Mouse (Mus musculus): Measurements from ENCODE around the gene Hhipl1.

Hhipl1 gene

GRCm38 (mm10) chr12:108278221-108278918 lies 27.7 kb upstream of the Hhipl1 start:
- no peak for DNase-seq (ENCODE audit: low read depth)

- no peak for DNase-seq (ENCODE audit: low read depth)
Measured at GRCm38 (mm10) chr12:108284455-108285224, 21.4 kb upstream of the Hhipl1 start.

DNA sequence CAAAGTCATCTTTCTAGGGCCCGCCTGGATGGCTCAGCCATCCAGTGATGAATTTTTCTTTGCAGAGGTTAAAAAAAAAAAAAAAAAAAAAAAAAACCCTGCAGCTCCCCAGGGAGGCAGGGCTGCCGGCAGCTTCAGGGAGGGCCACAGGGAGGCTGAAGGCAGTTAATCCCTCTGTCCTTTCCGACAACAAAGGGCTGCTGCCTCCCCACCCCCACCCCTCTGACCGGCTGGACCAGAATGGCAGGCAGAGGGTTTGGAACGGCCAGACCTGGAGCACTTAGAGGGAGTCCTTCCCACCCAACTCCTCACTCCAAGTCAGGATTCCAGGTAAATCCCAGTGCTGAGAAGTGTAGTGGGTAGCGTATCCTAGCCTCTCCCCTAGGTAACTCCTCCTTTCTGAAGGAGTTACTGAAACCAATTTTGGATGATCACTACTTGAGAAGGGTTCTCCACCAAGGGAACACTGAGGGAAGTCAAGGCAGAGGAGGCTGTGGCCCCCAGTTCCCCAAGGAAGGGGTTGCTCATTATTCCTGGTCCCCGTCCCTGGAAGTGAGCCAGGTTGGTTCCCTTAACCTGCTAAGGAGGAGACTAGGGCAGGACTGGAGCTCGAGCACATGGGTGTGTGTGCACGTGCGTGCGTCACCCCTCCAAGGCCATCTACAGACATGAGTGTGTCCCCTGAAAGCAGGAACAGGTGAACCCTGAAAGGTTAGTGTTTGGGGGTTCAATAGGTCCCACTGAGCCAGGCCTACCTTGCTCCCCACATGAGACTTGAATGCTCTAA lies 20.7 kb upstream of the Hhipl1 start:
- no peak for DNase-seq (ENCODE audit: low read depth)

DNA sequence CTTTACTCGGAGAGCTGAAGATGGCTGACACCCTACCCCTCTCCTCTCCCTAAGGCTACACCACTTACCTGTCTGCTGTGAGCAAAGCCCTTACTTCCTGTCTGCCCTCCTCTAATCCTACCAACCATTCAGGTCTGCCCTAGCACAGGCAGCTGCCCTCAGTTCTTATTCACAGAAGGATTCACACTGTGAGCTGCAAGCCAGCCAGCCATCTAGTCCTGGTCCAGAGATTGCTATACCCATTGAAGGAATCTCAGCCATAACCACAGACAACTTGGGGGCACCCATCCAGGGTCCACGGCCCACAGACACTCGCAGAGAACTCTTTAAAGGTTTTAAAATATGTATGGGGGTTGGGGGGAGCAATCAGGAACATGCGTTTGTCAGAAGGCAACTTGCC lies 19.7 kb upstream of the Hhipl1 start:
- DNase-seq (ENCODE audit: low read depth), result no peak

- no peak for DNase-seq (ENCODE audit: low read depth)
Measured at GRCm38 (mm10) chr12:108287011-108287410, 19.1 kb upstream of the Hhipl1 start.

DNA sequence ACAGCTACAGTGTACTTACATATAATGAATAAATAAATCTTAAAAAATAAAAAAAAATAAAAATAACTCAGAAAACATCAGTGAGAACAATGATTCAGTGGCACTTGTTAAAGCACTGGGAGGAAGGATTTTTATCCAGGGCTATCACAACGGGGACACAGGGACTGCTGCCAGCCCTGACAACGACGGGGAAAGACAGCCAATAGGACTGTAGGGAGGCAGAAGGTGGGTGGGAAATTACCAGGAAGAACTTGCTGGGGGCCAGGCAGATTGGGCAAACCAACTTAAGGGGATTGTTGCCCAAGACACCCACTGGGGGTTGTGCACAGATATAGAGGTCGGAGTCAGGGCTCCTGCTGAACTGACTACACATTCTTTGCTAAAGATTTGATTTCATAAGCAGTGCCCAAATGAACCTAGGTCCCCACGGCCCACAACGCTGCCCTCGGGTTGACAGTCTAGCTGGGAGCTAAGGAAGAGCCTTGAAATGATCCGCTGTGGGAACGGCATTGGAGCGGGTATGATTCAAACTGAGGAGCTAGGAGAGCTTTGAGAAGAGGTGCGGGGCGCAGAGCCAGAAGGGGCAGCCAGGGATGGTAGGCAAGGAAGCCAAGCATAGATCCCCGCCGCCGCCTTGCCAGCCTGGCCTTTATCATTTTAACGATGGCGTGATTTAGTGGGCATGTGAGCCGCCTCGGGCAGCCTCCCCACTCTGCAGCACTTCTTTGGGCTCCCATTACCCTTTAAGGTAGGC lies 17.8 kb upstream of the Hhipl1 start:
- no peak for DNase-seq (ENCODE audit: low read depth)

DNA sequence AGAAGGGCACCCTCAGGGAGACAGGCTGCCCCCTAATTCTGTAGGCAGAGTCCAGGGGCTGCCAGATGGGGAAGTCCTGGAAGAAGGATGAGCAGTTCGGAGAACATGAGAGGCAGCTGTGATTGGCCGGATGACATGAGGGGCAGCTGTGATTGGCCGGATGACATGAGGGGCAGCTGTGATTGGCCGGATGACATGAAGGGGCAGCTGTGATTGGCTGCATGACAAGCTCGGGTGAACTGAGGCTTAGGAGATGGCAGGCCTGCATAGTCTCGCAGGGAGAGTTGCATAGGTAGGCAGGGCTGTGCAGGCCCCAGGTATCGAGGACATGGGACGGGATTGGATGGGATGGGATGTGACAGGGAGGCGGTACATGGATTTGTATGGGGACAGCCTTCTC lies 13.7 kb upstream of the Hhipl1 start:
- no peak for DNase-seq (ENCODE audit: low read depth)

DNA sequence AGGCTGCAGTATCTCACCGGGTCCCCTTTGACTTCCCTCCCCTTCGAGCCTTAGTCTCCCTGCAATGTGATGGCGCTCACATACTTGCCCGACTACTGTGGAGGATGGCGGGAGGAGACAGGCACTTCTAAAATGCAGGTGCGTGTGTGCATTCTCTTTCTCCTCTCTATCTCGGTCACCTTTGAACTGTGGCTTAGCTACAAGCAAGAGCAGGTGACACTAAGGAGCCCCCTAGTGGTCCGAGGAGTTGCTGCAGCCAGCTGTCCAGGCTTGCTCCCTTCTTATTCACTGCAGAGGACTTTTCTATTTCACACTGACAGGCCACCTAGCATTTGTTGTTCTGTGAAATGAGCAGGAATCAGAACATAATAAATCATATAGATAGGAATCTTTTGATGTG lies 13.1 kb upstream of the Hhipl1 start:
- no peak for DNase-seq (ENCODE audit: low read depth)

DNA sequence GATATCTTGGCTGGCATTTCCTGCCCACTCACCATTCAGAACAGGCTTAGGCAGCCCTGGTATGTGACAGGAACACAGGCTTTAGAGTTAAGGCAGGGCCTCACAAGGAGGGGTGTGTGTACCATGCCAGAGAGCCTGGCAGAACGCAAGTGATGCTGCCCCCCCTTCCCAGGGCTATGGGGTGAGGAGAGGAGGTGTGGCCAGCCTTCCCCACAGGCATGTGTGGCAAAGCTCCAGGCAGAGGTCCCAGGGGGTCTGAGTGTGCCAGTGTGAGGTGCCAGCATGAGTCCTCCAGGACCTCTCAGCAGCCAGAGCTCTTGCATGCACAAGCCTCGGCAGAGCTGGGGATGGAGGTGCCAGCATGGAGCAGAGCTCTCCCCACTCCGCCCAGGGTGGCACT lies 11.4 kb upstream of the Hhipl1 start:
- DNase-seq (ENCODE audit: low read depth), result no peak

DNA sequence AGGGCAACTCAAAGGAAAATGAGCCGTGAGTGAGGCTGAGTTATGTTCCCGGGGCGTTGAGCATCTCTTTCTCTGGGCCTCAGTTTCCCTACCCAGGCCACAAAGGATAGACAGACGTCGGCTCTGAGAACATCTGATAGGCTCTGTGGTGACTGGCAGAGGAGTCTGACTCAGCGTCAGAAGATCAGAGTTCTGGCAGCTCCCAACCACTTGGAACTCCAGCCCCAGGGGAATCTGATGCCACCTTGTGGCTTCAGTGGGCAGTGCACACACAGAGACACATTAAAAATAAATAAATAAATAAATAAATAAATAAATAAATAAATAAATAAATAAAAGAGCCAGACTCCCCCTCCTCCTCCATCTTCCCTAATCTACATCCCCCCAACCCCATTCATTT lies 9.0 kb upstream of the Hhipl1 start:
- DNase-seq (ENCODE audit: low read depth), result no peak

DNA sequence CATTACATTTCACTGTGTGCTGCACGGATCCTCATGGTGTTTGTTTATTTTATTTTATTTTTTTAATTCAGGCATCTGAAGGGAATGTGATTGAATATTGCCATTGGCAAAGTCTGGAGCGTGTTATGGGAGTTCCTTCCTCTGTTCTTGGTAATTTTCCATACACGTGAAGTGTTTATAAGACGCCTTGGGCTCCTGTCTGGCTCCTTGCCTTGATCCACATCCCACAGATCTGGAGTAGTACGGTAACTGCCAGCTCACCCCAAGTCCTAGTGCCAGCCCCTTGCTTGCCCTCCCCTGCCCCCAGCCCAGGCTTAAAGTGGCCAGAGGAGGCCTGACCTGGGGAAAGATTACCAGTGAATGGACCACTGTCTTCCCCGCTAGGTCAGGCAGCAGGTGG lies 5.1 kb upstream of the Hhipl1 start:
- DNase-seq (ENCODE audit: low read depth), result no peak

GRCm38 (mm10) chr12:108303778-108304365 lies 2.2 kb upstream of the Hhipl1 start:
- no peak for DNase-seq (ENCODE audit: low read depth)

GRCm38 (mm10) chr12:108305172-108305571 lies 898 bp upstream of the Hhipl1 start:
- no peak for DNase-seq (ENCODE audit: low read depth)

GRCm38 (mm10) chr12:108307553-108307952 lies 1.5 kb downstream of the Hhipl1 start:
- peak; percentile 57 for DNase-seq (ENCODE audit: low read depth)

- no peak for DNase-seq (ENCODE audit: low read depth)
Measured at GRCm38 (mm10) chr12:108308363-108308856, 2.3 kb downstream of the Hhipl1 start.

- no peak for DNase-seq (ENCODE audit: low read depth)
Measured at GRCm38 (mm10) chr12:108309116-108309794, 3.2 kb downstream of the Hhipl1 start.

- no peak for DNase-seq (ENCODE audit: low read depth)
Measured at GRCm38 (mm10) chr12:108310041-108310440, 4.0 kb downstream of the Hhipl1 start.

- DNase-seq (ENCODE audit: low read depth), result no peak
Measured at GRCm38 (mm10) chr12:108310456-108311027, 4.5 kb downstream of the Hhipl1 start.

GRCm38 (mm10) chr12:108311741-108312290 lies 5.7 kb downstream of the Hhipl1 start:
- DNase-seq (ENCODE audit: low read depth), result no peak

- no peak for DNase-seq (ENCODE audit: low read depth)
Measured at GRCm38 (mm10) chr12:108312432-108312851, 6.4 kb downstream of the Hhipl1 start.

All from c-Kit-positive CD71-negative TER-119-negative erythroid progenitor cells, embryonic 14.5 days (primary cell).